Mouse (Mus musculus) spleen, postnatal 10 days (tissue): Measurements from ENCODE around the gene Tpo.

Experiments
- DNase-seq, 2 experiments: peaks; one replicate each; pipeline ENCODE4 v3.0.0; 2021 to 2022; ENCODE audit warnings: low spot score in 2 of 2

The Tpo gene

GRCm38 (mm10) chr12:30077056-30077455 is 55.4 kb downstream of the Tpo start:
- no peak for DNase-seq

- DNase-seq, result no peak
Observed at GRCm38 (mm10) chr12:30076316-30076715, 56.1 kb downstream of the Tpo start.

GRCm38 (mm10) chr12:30069321-30069720 is 63.1 kb downstream of the Tpo start:
- no peak for DNase-seq

- no peak for DNase-seq
Observed at GRCm38 (mm10) chr12:30067806-30068205, 64.6 kb downstream of the Tpo start.

DNA sequence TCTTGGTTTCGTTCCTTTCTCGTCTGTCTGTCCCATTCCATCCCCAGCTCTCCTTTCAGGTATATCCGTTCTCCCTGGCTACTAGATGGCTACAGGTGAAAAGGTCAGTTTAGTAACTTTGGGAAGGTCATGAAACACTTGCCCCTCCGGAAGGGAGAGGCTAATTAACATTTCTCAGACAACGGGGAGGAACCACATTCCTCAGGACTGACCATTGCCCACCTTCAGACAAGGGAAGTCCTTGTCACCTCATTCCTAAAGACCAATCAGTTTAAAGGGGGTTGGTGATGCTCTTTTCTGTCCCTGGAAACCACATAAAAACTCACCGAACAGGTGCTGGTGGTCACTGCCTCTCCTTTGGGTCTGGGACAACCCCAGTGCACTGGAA is 70.3 kb downstream of the Tpo start:
- no peak for DNase-seq

- no peak for DNase-seq
Observed at GRCm38 (mm10) chr12:30061503-30062117, 70.8 kb downstream of the Tpo start.

GRCm38 (mm10) chr12:30058044-30058443 is 74.4 kb downstream of the Tpo start:
- DNase-seq, result no peak

DNA sequence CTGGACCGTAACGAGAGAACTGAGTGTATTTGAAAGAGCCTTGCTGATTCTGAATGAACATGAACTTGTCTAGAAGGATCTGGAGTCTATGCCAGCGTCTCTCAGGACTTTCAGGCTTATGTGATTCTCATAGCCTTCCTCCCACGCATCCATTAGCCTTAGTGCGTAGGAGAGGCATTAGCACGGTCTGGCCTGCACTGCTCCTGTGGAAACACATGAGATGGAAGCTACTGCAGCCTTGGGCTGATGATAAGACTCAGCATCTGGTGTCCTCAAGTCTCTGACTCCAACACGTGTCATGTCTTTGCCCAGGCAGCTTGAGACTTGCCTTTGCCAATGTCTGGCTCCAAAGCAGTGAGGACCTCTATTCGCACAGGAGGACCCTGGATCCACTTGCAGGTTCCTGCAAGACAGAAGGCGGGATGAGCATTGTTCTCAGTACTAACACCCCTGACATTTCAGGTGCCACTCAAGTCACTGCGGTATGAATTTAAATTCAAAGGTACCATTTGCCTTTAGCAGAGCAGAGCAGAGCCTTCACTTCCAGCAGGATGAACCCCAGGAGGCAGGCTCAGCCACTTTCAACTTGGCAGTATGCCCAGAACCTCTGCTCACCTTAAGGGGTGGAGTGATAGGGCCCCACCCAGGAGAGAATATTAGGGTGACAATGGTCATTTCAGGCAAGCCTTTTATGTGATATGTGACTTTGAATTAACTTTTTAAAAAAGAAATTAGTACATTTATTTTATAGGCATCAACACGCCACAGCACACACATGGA is 77.5 kb downstream of the Tpo start:
- no peak for DNase-seq

DNA sequence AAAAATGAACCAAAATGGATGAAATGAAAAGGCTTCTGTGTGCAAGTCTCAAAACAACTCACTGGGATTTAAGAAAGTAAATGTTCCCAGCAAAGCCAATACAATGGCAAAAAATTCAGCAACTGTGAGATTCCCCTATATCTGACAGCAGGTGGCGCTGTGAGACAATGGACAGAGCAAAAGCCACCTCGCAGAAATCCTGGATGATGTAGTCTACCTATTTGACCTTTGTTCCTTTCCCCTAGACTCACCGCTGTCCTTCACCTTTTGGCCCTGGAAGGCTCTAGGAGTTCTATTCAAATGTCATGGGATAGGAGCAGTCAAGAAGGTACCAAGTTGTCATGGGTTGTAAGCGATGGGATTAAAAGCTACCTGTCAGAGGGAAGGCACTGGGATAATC is 82.2 kb downstream of the Tpo start:
- DNase-seq, result peak in 1 of 2 experiments; percentile 34

DNA sequence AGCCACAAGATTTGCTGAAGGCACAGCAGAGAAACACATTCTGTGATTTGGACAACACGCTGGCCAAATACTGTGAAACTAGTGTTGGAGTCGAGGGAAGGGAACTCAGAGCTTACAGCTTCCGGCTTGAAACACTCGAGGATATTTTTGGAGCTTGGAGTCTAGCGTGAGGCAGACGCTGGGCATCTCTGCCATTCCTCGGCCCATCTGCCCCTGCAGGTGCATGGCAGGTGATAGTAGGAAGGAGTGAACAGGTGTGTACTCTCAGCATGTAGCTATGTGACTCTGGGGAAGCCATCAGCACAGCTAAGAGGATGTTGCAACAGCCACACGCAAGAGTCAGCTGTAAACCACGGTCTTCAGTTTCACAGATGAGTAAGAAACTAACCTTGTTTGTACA is 82.6 kb downstream of the Tpo start:
- no peak for DNase-seq

- no peak for DNase-seq
Observed at GRCm38 (mm10) chr12:30048848-30049247, 83.6 kb downstream of the Tpo start.

- no peak for DNase-seq
Observed at GRCm38 (mm10) chr12:30040150-30040549, 92.3 kb downstream of the Tpo start.

DNA sequence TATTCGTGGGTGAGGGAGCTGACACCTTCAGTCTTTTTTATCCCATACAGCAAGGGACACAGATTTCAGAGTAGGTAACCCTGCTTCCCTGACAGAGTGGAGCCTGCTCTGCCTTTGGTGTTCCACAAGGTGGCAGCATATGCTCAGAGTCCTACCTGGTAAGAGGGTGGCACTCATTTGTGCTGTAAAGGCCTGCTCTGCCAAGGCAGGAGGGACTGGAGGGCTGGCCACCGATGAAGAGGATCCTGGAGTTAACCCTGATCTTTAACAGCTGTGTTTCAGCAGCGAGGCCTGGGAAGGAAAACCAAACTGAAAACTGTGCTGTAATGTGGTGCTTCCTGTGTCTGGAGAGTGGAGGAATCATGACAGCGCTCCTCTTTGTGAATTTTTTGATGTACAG is 92.9 kb downstream of the Tpo start:
- no peak for DNase-seq

DNA sequence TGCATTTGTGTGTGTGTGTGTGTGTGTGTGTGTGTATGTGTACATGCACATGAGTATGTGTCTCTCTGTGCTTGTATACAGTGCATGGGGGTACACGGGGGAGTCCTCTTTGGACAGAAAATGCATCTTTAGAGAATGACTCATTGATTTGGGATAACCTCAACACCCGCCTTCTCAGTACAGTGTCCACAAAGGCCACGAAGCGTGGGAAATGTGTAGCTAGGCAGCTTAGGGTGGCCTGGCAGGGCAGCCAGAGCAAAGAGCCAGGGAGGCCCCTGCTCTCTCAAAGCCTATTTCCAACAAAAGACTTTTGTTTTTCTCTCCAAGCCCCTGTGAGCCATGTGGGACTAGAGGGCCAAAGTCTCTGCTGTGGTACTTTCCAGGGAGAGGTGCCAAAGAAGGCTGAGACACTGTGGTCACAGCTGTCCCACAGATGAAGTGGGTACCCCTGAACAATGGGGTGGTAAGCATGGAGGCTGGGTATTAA is 95.8 kb downstream of the Tpo start:
- DNase-seq, result no peak

DNA sequence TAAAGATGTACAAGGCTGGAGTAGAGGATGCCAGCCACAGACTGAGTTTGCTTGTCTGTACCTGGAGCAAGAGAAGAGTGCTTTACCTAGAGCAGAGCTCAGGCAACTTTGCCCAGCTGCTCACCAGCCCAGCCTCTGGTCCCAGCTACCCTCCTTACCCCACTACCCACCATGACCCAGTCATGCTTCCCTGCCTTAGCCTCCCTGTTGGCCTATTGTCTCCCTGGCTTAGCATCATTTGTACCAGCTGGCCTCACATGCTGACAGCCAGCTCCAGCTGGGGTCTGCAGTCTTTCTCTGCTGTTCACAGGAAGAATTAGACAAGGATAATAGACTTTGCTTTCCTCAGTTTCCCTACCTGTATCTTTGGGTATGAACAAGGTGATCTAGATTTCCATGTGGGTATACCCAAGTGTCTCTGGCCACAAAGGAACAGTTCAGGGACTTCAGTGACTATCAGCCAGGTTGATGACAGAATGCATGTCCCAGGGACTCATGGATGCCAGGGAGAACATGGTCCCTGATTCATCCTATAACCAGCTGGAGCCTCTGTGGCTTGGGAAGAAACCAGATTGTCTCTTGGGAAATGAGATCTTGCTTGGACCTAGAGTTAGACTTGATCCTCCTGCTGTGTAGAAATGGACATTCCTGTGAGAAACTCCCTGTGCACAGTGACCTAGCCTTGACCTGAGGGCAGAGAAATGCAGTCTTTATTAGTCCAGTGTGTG is 96.4 kb downstream of the Tpo start:
- DNase-seq, result no peak

DNA sequence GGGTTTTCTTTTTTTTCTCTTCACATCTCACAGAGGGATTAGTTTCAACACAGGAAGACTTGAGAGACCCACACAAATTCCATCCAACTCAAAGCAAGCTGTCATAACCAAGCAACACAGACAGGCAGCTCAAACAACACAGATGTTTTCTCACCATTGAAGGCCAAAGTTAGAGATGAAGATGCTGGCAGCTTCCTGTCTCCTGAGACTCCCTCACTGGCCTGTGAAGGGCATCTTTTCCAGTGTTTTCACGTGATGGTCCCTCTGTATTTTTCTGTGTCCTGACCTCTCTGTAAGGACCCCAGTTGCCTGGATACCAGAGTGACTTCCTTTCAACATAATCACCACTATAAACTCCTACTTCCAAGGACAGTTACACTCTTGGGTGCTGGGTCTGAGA is 97.0 kb downstream of the Tpo start:
- no peak for DNase-seq

DNA sequence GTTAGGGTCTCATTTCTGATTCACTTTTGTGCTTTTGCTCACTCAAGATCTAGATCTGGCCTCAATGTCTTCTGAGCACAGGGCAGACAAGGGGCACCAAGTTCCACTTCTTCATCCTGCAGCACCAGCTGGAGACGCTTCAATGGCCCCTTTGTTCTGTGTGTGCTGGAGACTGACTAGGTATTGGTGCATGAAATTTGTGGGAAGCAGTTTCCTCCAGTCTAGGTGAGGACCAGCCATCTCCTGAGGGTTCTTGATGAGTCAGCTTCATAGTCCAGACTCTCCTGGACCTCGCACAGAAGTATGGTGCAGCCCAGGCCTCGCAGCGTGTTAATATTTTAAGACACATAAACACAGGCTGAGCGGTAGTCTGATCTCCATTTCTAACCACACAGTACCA is 97.7 kb downstream of the Tpo start:
- no peak for DNase-seq

- no peak for DNase-seq
Observed at GRCm38 (mm10) chr12:30030571-30030970, 101.9 kb downstream of the Tpo start.

- no peak for DNase-seq
Observed at GRCm38 (mm10) chr12:30029111-30029510, 103.3 kb downstream of the Tpo start.

GRCm38 (mm10) chr12:30027721-30028340 is 104.6 kb downstream of the Tpo start:
- no peak for DNase-seq

DNA sequence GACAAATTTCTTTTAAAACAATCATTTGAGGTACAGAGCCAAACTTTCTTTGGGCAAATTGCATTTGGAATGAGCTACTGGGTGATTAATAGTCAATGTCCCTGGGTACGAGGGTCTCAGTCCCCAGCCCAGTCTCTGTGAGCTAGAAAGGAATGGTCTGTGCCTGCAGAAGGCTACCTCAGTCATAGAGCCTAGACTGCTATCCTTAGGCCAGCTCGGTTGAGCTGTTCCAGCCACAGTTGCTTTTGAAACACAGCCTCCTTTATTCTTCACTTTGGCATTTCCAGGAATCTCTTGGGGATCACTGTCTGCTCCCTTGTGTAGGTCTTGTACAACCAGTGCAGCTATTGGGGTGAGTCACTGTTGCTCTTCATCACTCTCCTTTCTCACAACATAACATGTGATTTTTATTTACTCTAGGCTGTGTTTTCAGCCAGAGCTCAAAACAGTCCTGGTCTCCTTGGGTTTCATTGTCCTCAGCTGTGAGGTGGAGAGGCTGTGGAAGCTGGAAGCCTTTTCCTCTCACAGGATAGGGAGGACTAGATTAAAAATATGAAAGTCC is 108.1 kb downstream of the Tpo start:
- no peak for DNase-seq

GRCm38 (mm10) chr12:30023491-30023890 is 108.9 kb downstream of the Tpo start:
- DNase-seq, result no peak
